Mouse (Mus musculus): Measurements from ENCODE around the gene Tmem33. TPM values are rescaled to one million over a fixed set of nuclear protein-coding genes. Genes with fewer than 3 reads are reported as not detected.

Tmem33 gene
- polyA plus RNA-seq, 1 experiment from 2014 or later: 82.0 TPM

- Histone ChIP-seq H3K9me3 (peaks cover 12% of the 10 kb centered on the region; the same call in 1 of the 2 replicates), H3K9ac (no peak overlapping the region), H3K4me2 (replicated peaks) (no peak overlapping the region), H3K4me3 (no peak overlapping the region), H3K27me3 (peaks cover 99% of the 10 kb centered on the region), H3K4me1 (peaks cover 28% of the 10 kb centered on the region), H3K36me3 (no peaks in the 10 kb centered on the region), H3K27ac (no peak overlapping the region)
- WGBS: 3% methylated on average over 11 of the region's 11 CpGs
- ATAC-seq (ENCODE audit: low FRiP score, low read depth): no peak
Measured at GRCm38 (mm10) chr5:67227261-67227660, 33.1 kb upstream of the Tmem33 start.

- no peaks in the 10 kb centered on the region for H3K36me3 ChIP-seq
- no peak for ATAC-seq (ENCODE audit: low FRiP score, low read depth)
- no peak overlapping the region for H3K9ac ChIP-seq
- 1% methylated on average over 15 of the region's 15 CpGs for WGBS
- H3K4me3 ChIP-seq: no peak overlapping the region
- peaks cover 99% of the 10 kb centered on the region for H3K27me3 ChIP-seq
- H3K9me3 ChIP-seq: peaks cover 12% of the 10 kb centered on the region; the same call in 1 of the 2 replicates
- no peak overlapping the region for H3K4me2 ChIP-seq (replicated peaks)
- peaks cover 22% of the 10 kb centered on the region for H3K4me1 ChIP-seq
- no peak overlapping the region for H3K27ac ChIP-seq
Measured at GRCm38 (mm10) chr5:67227682-67228444, 32.5 kb upstream of the Tmem33 start.

GRCm38 (mm10) chr5:67234682-67235081, 25.7 kb upstream of the Tmem33 start:
- H3K4me1 ChIP-seq: peaks cover 16% of the 10 kb centered on the region
- WGBS: 49% methylated on average over 4 of the region's 4 CpGs
- no peak overlapping the region for H3K4me3 ChIP-seq
- no peak overlapping the region for H3K27ac ChIP-seq
- no peaks in the 10 kb centered on the region for H3K36me3 ChIP-seq
- no peak overlapping the region for H3K4me2 ChIP-seq (replicated peaks)
- no peak overlapping the region for H3K9ac ChIP-seq
- peaks cover 81% of the 10 kb centered on the region for H3K27me3 ChIP-seq
- no peak for ATAC-seq (ENCODE audit: low FRiP score, low read depth)
- H3K9me3 ChIP-seq: no peaks in the 10 kb centered on the region

DNA sequence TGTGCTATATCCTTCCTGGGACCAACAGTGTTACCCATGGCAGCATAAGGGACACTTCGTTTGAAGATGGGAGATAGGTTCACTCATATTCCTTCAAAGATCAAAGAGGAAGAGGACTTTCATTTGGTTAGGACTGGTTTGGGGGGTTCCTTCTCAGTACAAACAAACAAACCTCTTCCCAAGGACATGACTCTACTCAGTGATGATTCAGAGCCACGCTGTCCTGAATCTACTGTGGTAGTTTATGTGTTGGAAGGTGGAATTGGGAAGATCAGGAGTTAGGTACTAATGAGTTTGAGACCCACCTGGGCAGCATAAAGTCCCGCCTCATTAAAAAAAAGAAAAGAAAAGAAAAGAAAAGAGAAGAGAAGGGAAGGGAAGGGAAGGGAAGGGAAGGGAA, 24.9 kb upstream of the Tmem33 start:
- no peaks in the 10 kb centered on the region for H3K36me3 ChIP-seq
- H3K27ac ChIP-seq: no peak overlapping the region
- H3K4me1 ChIP-seq: peaks cover 10% of the 10 kb centered on the region
- no peak overlapping the region for H3K4me3 ChIP-seq
- no peak overlapping the region for H3K4me2 ChIP-seq (replicated peaks)
- no peak for ATAC-seq (ENCODE audit: low FRiP score, low read depth)
- H3K9me3 ChIP-seq: no peaks in the 10 kb centered on the region
- peaks cover 78% of the 10 kb centered on the region for H3K27me3 ChIP-seq
- 52% methylated on average over 3 of the region's 3 CpGs for WGBS
- H3K9ac ChIP-seq: no peak overlapping the region

GRCm38 (mm10) chr5:67236601-67237000, 23.8 kb upstream of the Tmem33 start:
- no peak for ATAC-seq (ENCODE audit: low FRiP score, low read depth)
- Histone ChIP-seq H3K9ac (no peak overlapping the region), H3K27me3 (peaks cover 73% of the 10 kb centered on the region), H3K27ac (no peak overlapping the region), H3K4me2 (replicated peaks) (no peak overlapping the region), H3K4me1 (no peaks in the 10 kb centered on the region), H3K4me3 (no peak overlapping the region), H3K9me3 (no peaks in the 10 kb centered on the region), H3K36me3 (no peaks in the 10 kb centered on the region)
- WGBS: 90% methylated on average over 3 of the region's 3 CpGs

DNA sequence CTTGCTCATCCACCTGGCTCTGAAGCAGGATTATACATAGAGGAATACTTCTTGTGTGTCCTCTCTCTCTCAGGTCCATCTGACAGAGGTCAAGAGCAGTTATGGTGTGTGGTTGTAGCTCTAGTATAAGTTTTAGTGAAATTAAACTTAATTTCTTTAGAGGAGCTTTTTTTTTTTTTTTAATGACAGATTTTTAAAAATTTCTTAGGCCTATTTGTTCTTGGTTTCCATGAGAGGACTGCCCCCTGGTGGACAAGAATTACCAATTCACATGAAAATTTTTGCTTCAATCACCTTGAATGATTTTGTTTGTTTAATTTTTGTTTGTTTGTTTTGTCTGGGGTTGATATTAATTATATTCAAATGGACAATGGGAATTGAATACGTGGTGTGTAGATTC, 22.1 kb upstream of the Tmem33 start:
- H3K4me3 ChIP-seq: no peak overlapping the region
- WGBS: 8% methylated on average over 1 of the region's 1 CpGs

GRCm38 (mm10) chr5:67241713-67242112, 18.7 kb upstream of the Tmem33 start:
- no peaks in the 10 kb centered on the region for H3K9me3 ChIP-seq
- peaks cover 39% of the 10 kb centered on the region for H3K27me3 ChIP-seq
- H3K36me3 ChIP-seq: no peaks in the 10 kb centered on the region
- H3K4me3 ChIP-seq: no peak overlapping the region
- H3K27ac ChIP-seq: no peak overlapping the region
- H3K4me2 ChIP-seq (replicated peaks): no peak overlapping the region
- no peak for ATAC-seq (ENCODE audit: low FRiP score, low read depth)
- no peak overlapping the region for H3K9ac ChIP-seq
- no peaks in the 10 kb centered on the region for H3K4me1 ChIP-seq
- WGBS: 83% methylated on average over 6 of the region's 6 CpGs

More for the DNA sequence above, 22.1 kb upstream of the Tmem33 start:
- Histone ChIP-seq H3K36me3 (no peaks in the 10 kb centered on the region), H3K4me1 (no peaks in the 10 kb centered on the region), H3K27me3 (peaks cover 56% of the 10 kb centered on the region), H3K27ac (no peak overlapping the region), H3K4me2 (replicated peaks) (no peak overlapping the region), H3K9me3 (no peaks in the 10 kb centered on the region), H3K9ac (no peak overlapping the region)
- ATAC-seq (ENCODE audit: low FRiP score, low read depth): no peak

GRCm38 (mm10) chr5:67243231-67243630, 17.1 kb upstream of the Tmem33 start:
- H3K4me2 ChIP-seq (replicated peaks): no peak overlapping the region
- no peak overlapping the region for H3K27ac ChIP-seq
- no peaks in the 10 kb centered on the region for H3K9me3 ChIP-seq
- H3K36me3 ChIP-seq: no peaks in the 10 kb centered on the region
- H3K27me3 ChIP-seq: peaks cover 33% of the 10 kb centered on the region
- H3K4me1 ChIP-seq: no peaks in the 10 kb centered on the region
- no peak overlapping the region for H3K4me3 ChIP-seq
- no peak for ATAC-seq (ENCODE audit: low FRiP score, low read depth)
- 83% methylated on average over 5 of the region's 5 CpGs for WGBS
- H3K9ac ChIP-seq: no peak overlapping the region

GRCm38 (mm10) chr5:67252261-67252660, 8.1 kb upstream of the Tmem33 start:
- Histone ChIP-seq H3K4me2 (replicated peaks) (no peak overlapping the region), H3K27ac (no peak overlapping the region), H3K4me1 (no peaks in the 10 kb centered on the region), H3K36me3 (no peaks in the 10 kb centered on the region), H3K27me3 (no peaks in the 10 kb centered on the region), H3K4me3 (no peak overlapping the region), H3K9me3 (no peaks in the 10 kb centered on the region), H3K9ac (no peak overlapping the region)
- 82% methylated on average over 4 of the region's 4 CpGs for WGBS
- ATAC-seq (ENCODE audit: low FRiP score, low read depth): no peak

DNA sequence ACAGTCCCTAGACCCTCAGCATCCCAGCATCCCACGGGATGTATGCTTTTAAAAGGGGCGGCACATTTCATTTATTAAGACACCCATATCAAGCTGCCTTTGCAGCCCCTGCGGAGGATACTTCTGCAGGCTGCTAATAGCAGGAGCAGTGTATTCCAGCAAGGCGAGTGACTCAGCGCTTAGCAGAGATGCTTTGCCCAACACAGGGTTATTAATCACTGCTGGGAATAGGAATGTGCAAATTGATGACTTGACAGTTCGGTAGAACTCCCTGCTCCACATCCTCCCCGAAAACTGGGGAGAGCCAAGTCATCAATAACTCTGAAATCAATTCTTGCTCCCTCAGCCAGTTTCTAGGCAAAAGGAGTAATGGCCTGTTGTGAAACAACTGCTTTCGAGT, 4.7 kb upstream of the Tmem33 start:
- Histone ChIP-seq H3K27me3 (no peaks in the 10 kb centered on the region), H3K9me3 (no peaks in the 10 kb centered on the region), H3K4me1 (peaks cover 5% of the 10 kb centered on the region; the same call in 1 of the 2 replicates), H3K36me3 (no peaks in the 10 kb centered on the region), H3K27ac (no peak overlapping the region), H3K4me3 (no peak overlapping the region), H3K4me2 (replicated peaks) (no peak overlapping the region), H3K9ac (no peak overlapping the region)
- 52% methylated on average over 8 of the region's 8 CpGs for WGBS
- no peak for ATAC-seq (ENCODE audit: low FRiP score, low read depth)

GRCm38 (mm10) chr5:67258473-67258872, 1.9 kb upstream of the Tmem33 start:
- no peak overlapping the region for H3K9ac ChIP-seq
- 69% methylated on average over 9 of the region's 9 CpGs for WGBS

DNA sequence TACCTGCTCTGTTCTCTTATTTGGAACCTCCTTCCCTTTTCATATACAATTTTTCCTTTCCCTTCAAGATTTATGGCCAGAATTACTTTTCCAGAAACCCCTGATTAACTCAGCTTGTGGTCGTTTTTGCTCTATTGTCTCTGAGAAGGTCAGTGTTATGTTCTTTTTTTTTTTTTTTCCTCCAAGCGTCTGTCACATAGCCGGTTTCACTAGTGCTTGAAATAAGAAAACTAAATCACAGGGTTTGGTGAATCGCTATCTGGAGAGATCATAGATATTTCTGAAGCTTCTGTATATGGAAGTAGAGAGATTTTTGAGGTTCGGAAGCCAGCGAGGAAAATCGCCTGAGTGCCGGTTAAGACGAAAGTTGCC, 220 bp upstream of the Tmem33 start:
- Histone ChIP-seq H3K4me2 (replicated peaks) (peak overlapping the region; percentile 63), H3K4me1 (peaks cover 17% of the 10 kb centered on the region), H3K36me3 (peaks cover 22% of the 10 kb centered on the region), H3K4me3 (peak overlapping the region; percentile 92), H3K27me3 (no peaks in the 10 kb centered on the region), H3K9ac (peak overlapping the region; percentile 55), H3K27ac (no peak overlapping the region), H3K9me3 (no peaks in the 10 kb centered on the region)
- ATAC-seq (ENCODE audit: low FRiP score, low read depth): no peak; the same call in 1 of the 2 replicates
- under 1% methylated on average over 9 of the region's 9 CpGs for WGBS

More at GRCm38 (mm10) chr5:67258473-67258872, 1.9 kb upstream of the Tmem33 start:
- H3K4me2 ChIP-seq (replicated peaks): no peak overlapping the region
- peaks cover 17% of the 10 kb centered on the region for H3K4me1 ChIP-seq
- H3K27me3 ChIP-seq: no peaks in the 10 kb centered on the region
- H3K27ac ChIP-seq: no peak overlapping the region
- ATAC-seq (ENCODE audit: low FRiP score, low read depth): no peak
- H3K9me3 ChIP-seq: no peaks in the 10 kb centered on the region
- H3K4me3 ChIP-seq: no peak overlapping the region
- peaks cover 9% of the 10 kb centered on the region; the same call in 1 of the 2 replicates for H3K36me3 ChIP-seq

- Histone ChIP-seq H3K4me1 (peaks cover 17% of the 10 kb centered on the region), H3K27me3 (no peaks in the 10 kb centered on the region), H3K9ac (no peak overlapping the region), H3K4me2 (replicated peaks) (no peak overlapping the region), H3K4me3 (no peak overlapping the region), H3K36me3 (peaks cover 48% of the 10 kb centered on the region), H3K27ac (no peak overlapping the region), H3K9me3 (no peaks in the 10 kb centered on the region)
- WGBS: 94% methylated on average over 7 of the region's 7 CpGs
- ATAC-seq (ENCODE audit: low FRiP score, low read depth): no peak
Measured at GRCm38 (mm10) chr5:67262964-67263363, 2.6 kb downstream of the Tmem33 start.

Measured in limb, embryonic 13.5 days (tissue).